Mouse (Mus musculus) hindbrain, embryonic 13.5 days (tissue): ENCODE data around the gene Prmt3. TPM values are rescaled to one million over a fixed set of nuclear protein-coding genes. Genes with fewer than 3 reads are reported as not detected.

Source experiments
- ATAC-seq: fragments of 200-750 bp; cut with Nextera tagmentation; 2 replicates; pipeline ENCODE4 v1.8.0; 2017; ENCODE audit warnings: moderate TSS enrichment; ENCODE audit not compliant: low FRiP score
- H3K27ac ChIP-seq: fragments of 300-500 bp; sonication (generic); 2 replicates; pipeline ENCODE4 v1.5.1; 2015; ENCODE audit warnings: inconsistent platforms, mild to moderate bottlenecking, moderate library complexity
- H3K27me3 ChIP-seq: fragments of 300-500 bp; sonication (generic); 2 replicates; pipeline ENCODE4 v1.6.1; 2015; ENCODE audit warnings: mild to moderate bottlenecking, inconsistent platforms
- H3K36me3 ChIP-seq: fragments of 300-500 bp; sonication (generic); 2 replicates; pipeline ENCODE4 v1.6.1; 2015; ENCODE audit warnings: mild to moderate bottlenecking, inconsistent platforms
- H3K4me1 ChIP-seq: fragments of 300-500 bp; sonication (generic); replicated peaks from 2 replicates; pipeline ENCODE4 v1.6.1; 2015; ENCODE audit warnings: inconsistent platforms
- H3K4me2 ChIP-seq: fragments of 300-500 bp; sonication (generic); 2 replicates; pipeline ENCODE4 v1.6.1; 2015; ENCODE audit warnings: inconsistent platforms, mild to moderate bottlenecking, moderate library complexity
- H3K4me3 ChIP-seq: fragments of 300-500 bp; sonication (generic); 2 replicates; pipeline ENCODE4 v1.5.1; 2015; ENCODE audit warnings: mild to moderate bottlenecking, inconsistent platforms
- H3K9ac ChIP-seq: fragments of 300-500 bp; sonication (generic); 2 replicates; pipeline ENCODE4 v1.6.1; 2015; ENCODE audit warnings: mild to moderate bottlenecking, inconsistent platforms
- H3K9me3 ChIP-seq: fragments of 300-500 bp; sonication (generic); 2 replicates; pipeline ENCODE4 v1.6.1; 2016; ENCODE audit warnings: inconsistent platforms
- WGBS: fragments of 180-500 bp; shearing (Covaris S2); methylation state at CpG from one replicate; pipeline ENCODE4 v1.1.7; 2015; 5-methylcytosine and 5-hydroxymethylcytosine counted together
- polyA plus RNA-seq: library from polyadenylated mRNA; unstranded; fragments of >200 nt; fragmentation: Nextera tagmentation; extraction: Ambion mirVana; gene quantifications from 2 replicates; pipeline ENCODE4 v1.2.1, GENCODE M21; 2015

Prmt3 gene
- polyA plus RNA-seq, 1 experiment from 2014 or later: 50.8 TPM

DNA sequence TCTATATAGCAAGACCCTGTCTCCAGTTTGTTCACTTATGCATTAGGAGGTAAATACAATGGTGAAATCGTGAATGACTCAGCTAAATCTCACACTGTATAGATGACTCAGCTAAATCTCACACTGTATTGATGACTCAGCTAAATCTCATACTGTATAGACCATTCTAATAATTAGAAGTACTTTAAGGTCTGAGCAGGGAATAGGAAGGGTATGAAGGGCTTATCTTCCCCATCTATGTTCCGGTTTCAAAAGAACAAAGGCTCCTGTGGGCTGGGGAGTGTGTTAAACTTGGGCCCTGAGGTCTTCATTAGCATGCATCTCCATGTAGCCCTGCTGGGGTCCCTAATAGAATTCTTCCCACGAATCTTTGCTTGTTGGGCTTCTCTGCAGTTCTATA lies 85.6 kb downstream of the Prmt3 start:
- Histone ChIP-seq H3K27ac (peak overlapping the region; percentile 20; the same call in 1 of the 2 replicates), H3K4me1 (no peaks in the 10 kb centered on the region), H3K9me3 (no peaks in the 10 kb centered on the region), H3K27me3 (no peaks in the 10 kb centered on the region), H3K9ac (no peak overlapping the region), H3K36me3 (peaks cover 11% of the 10 kb centered on the region), H3K4me3 (no peak overlapping the region), H3K4me2 (no peak overlapping the region)
- peak; percentile 54; the same call in 1 of the 2 replicates for ATAC-seq
- WGBS: 51% methylated on average over 3 of the region's 3 CpGs

DNA sequence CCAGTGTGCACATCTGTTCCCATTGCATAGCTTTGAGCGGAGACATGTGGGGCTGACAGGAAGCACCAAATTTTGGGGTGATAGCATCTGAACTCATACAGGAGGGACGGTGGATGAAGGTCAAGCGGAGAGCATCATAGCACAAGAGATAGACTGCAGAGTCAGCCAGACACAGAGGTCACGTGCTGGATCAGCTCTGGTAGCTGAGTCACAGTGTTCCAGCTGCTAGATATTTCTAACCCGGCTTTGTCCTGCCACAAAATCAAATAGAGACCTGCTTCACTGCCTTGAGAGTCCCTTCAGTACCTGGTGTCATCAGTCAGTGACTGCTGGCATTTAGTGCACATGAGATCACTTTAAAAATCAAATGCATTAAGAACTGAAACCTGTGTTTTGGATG lies 91.5 kb downstream of the Prmt3 start:
- H3K4me3 ChIP-seq: no peak overlapping the region

DNA sequence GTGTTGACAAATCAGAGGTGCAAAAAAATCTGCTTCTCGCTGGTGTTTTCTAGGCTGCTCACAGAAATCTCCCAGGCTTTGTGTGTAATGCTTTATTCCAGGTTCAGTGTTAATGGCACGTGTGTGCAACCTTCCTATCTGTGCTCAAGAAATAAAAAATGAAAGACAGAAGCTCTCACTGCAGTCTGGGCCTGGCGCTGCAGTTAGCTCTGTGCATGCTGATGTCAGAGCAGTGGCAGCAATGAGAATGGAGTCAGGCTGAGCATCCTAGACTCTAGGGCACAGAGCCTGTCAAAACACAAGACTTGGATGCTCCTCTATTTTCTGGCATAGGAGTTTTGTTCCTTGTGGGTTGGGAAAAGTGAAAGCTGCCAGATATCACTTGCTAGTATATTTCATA lies 92.1 kb downstream of the Prmt3 start:
- H3K27ac ChIP-seq: peak overlapping the region; percentile 75
- peak overlapping the region; percentile 40; the same call in 1 of the 2 replicates for H3K9ac ChIP-seq
- no peaks in the 10 kb centered on the region for H3K9me3 ChIP-seq
- H3K27me3 ChIP-seq: no peaks in the 10 kb centered on the region
- no peak overlapping the region for H3K4me3 ChIP-seq
- peak; percentile 61 for ATAC-seq
- H3K36me3 ChIP-seq: no peaks in the 10 kb centered on the region
- WGBS: 61% methylated on average over 3 of the region's 3 CpGs
- H3K4me2 ChIP-seq: no peak overlapping the region
- H3K4me1 ChIP-seq: peaks cover 4% of the 10 kb centered on the region; the same call in 1 of the 2 replicates

More for the DNA sequence above, 91.5 kb downstream of the Prmt3 start:
- H3K4me1 ChIP-seq: peaks cover 4% of the 10 kb centered on the region; the same call in 1 of the 2 replicates
- H3K9ac ChIP-seq: no peak overlapping the region
- H3K36me3 ChIP-seq: no peaks in the 10 kb centered on the region
- 0 out of 2 replicates have a peak, but pooled peaks have one; percentile 9 for ATAC-seq
- H3K27me3 ChIP-seq: no peaks in the 10 kb centered on the region
- H3K27ac ChIP-seq: peak overlapping the region; percentile 75
- H3K4me2 ChIP-seq: no peak overlapping the region
- H3K9me3 ChIP-seq: no peaks in the 10 kb centered on the region
- WGBS: 65% methylated on average over 5 of the region's 5 CpGs

DNA sequence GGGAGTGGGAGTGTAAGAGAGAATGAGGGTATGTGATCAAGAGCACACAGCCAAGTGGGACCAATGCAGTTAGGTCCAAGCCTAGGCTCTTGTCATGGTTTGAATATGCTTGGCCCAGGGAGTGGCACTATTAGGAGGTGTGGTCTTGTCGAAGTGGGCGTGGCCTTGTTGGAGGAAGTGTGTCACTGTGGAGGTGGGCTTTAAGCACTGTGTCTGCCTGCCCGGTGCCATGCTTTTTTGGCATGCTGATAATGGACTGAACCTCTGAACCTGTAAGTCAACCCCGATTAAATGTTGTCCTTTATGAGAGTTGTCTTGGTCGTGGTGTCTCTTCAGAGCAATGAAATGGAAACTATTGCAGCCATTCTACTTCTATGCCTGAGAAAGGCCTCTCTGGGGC lies 99.2 kb downstream of the Prmt3 start:
- no peaks in the 10 kb centered on the region for H3K36me3 ChIP-seq
- H3K4me3 ChIP-seq: no peak overlapping the region
- WGBS: 85% methylated on average over 5 of the region's 5 CpGs
- no peak overlapping the region for H3K9ac ChIP-seq
- no peak overlapping the region for H3K27ac ChIP-seq
- peaks cover 24% of the 10 kb centered on the region for H3K4me1 ChIP-seq
- H3K27me3 ChIP-seq: no peaks in the 10 kb centered on the region
- H3K4me2 ChIP-seq: no peak overlapping the region
- H3K9me3 ChIP-seq: no peaks in the 10 kb centered on the region
- no peak for ATAC-seq

DNA sequence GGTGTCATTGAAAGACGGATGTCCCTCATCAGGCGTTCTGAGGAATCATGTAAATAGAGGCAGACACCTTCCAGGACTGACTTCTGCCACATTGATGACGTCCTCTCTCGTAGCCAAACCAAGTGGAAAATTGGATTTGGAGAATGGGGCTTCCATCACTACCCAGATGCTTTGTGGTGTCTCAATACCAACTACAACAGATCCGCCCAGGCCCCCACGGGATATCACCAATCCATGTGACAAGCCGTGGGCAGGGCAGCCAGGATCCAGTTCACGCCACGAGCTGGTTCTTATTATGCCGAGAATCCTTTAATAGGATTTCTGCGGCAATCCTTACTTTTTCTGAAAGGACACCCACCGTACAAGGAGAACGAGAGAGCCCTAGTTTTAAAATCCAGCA lies 100.9 kb downstream of the Prmt3 start:
- ATAC-seq: 0 out of 2 replicates have a peak, but pooled peaks have one; percentile 33
- H3K4me2 ChIP-seq: no peak overlapping the region
- no peaks in the 10 kb centered on the region for H3K36me3 ChIP-seq
- no peaks in the 10 kb centered on the region for H3K27me3 ChIP-seq
- H3K27ac ChIP-seq: peak overlapping the region; percentile 79
- no peak overlapping the region for H3K4me3 ChIP-seq
- H3K9ac ChIP-seq: no peak overlapping the region
- H3K9me3 ChIP-seq: no peaks in the 10 kb centered on the region
- peaks cover 34% of the 10 kb centered on the region for H3K4me1 ChIP-seq
- whole genome bisulfite sequencing: 53% methylated on average over 13 of the region's 13 CpGs

DNA sequence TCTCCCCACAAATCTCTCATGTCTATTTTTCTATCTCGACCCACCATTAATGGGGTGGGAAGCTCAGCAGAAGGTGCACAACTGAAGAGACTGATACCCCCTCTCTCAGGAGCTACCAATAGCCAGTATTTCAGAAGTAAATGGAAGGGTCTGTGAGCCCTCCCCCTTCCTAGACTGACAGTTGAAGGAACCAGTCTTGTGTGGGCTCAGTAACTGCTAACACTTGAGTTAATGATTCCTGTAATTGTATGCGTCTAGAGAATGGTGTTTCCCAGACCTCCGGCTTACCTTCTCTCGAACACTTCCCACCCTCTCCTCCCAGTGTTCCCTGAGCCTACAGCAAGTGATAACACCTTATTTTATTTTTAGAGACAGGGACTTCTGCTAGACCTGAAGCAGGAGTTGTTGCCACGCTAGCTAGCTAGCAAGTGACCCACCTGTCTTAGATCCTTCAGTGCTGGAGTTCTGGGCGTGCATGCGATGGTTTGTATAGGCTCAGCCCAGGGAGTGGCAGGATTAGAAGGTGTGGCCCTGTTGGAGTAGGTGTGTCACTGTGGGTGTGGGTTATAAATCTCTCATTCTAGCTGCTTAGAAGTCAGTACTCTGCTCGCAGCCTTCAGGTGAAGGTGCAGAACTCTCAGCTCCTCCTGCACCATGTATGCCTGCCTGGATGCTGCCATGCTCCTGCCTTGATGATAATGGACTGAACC lies 102.0 kb downstream of the Prmt3 start:
- Histone ChIP-seq H3K27ac (peak overlapping the region; percentile 79), H3K4me2 (no peak overlapping the region), H3K9ac (no peak overlapping the region), H3K36me3 (no peaks in the 10 kb centered on the region), H3K9me3 (no peaks in the 10 kb centered on the region), H3K4me1 (peaks cover 34% of the 10 kb centered on the region), H3K27me3 (no peaks in the 10 kb centered on the region), H3K4me3 (no peak overlapping the region)
- peak; percentile 34; the same call in 1 of the 2 replicates for ATAC-seq
- 65% methylated on average over 8 of the region's 8 CpGs for WGBS

DNA sequence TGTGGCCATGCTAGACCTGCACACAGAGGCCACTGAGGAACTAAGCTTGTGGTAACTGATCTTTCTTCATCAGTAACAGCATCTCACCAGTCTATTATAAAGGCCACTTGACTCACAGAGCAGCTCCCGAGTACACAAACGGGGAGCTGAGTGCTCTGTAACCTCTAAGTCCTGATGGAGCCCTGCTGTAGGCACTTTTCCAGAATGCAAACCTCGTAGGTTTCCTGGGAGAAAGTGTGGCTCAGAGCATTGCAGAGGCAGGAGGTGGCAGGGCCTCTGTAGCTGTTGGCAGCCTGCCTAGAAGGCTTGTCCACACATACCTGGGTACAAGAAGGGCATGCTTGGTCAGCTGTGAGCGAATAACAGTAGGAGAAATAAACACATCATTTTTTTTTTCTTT lies 104.1 kb downstream of the Prmt3 start:
- Histone ChIP-seq H3K4me1 (peaks cover 34% of the 10 kb centered on the region), H3K4me3 (no peak overlapping the region), H3K4me2 (peak overlapping the region; percentile 30; the same call in 1 of the 2 replicates), H3K9me3 (no peaks in the 10 kb centered on the region), H3K27me3 (no peaks in the 10 kb centered on the region), H3K9ac (peak overlapping the region; percentile 43; the same call in 1 of the 2 replicates), H3K36me3 (no peaks in the 10 kb centered on the region), H3K27ac (peak overlapping the region; percentile 92)
- no peak for ATAC-seq
- 17% methylated on average over 4 of the region's 4 CpGs for WGBS

DNA sequence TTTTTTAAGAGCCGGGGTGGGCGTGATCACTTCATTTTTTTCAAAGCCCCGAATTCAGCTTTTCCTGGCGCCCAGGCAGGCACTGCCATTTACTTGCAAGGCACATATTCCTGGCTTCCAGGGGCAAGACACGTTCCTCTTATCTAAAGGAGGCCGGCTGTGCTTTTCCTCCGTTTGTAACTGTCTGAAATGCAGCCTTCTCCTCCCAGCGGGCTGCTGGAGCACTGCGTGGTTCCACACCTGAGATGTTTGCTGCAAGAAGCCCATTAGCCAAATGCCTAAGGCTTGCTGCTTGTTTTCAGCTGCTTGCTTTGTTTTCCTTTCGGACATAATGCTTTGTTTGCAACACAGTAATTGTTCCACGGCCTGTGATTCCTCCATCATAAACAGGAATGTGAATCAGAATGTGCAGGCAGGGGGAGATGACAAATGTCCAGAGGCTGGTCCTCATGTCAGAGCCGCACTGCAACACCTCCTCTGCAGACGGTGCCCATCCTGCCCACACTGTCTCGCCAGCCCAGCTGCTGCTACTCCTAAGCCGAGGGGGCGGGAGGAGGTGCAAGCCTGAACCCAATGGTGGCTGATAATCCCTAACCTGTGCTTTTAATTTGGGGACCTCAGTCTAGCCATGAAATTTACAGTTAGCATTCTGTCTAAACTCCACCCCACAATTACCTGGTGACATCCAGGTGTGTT lies 104.7 kb downstream of the Prmt3 start:
- H3K4me3 ChIP-seq: no peak overlapping the region
- peak overlapping the region; percentile 43; the same call in 1 of the 2 replicates for H3K9ac ChIP-seq
- WGBS: 14% methylated on average over 16 of the region's 16 CpGs
- peak overlapping the region; percentile 92 for H3K27ac ChIP-seq
- peak overlapping the region; percentile 30 for H3K4me2 ChIP-seq
- ATAC-seq: peak; percentile 66
- H3K27me3 ChIP-seq: no peaks in the 10 kb centered on the region
- peaks cover 34% of the 10 kb centered on the region for H3K4me1 ChIP-seq
- no peaks in the 10 kb centered on the region for H3K36me3 ChIP-seq
- no peaks in the 10 kb centered on the region for H3K9me3 ChIP-seq

DNA sequence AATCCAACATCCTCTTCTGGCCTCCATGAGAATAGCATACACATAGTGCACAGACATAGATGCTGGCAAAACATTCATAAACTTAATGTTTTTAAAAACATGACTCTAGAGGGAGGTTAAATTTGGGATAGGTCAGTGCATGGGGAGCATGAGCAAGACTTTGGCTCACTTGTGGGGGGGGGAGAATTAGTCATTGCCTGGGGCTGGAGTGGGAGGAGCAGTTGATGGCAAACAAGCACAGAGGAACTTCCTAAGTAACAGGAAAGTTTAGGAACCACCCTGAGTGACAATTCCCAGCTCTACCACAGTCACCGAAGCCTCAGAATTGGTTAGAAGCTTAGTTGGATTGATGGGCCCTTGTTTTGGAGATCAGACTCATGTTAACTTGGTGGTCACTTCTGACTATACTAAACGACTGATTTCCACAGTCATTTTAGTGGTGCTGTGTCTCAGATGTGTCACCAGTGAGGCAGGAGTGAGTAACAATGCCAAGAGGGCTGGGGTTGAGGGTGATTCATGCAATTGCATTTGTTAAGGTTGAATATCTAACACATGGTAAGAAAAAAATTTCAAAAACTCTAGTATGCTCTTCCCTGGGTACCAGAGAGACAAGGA lies 109.7 kb downstream of the Prmt3 start:
- WGBS: 83% methylated on average over 2 of the region's 2 CpGs
- Histone ChIP-seq H3K9me3 (no peaks in the 10 kb centered on the region), H3K27me3 (peaks cover 6% of the 10 kb centered on the region; the same call in 1 of the 2 replicates)

DNA sequence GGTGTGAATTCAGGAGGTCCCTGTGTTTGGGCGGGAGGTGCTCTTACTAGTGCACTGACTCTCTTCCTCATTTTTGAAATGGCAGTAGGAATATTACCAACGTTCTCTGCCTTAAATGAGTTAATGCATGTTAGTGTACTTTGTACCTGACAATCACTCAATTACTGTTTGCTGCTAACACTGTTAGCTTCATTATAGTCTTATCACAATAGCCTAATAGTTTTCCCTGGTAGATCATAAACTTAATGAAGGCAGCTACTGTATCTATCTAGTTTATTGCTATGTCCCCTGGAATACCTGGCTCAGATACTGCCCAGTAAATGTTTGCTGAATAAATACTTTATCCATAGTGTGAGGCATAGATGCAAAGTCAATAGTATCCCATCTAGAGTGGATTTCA lies 116.6 kb downstream of the Prmt3 start:
- no peak for ATAC-seq
- no peak overlapping the region for H3K9ac ChIP-seq
- no peak overlapping the region for H3K27ac ChIP-seq
- H3K4me1 ChIP-seq: no peaks in the 10 kb centered on the region
- 70% methylated on average over 2 of the region's 2 CpGs for WGBS
- H3K4me3 ChIP-seq: no peak overlapping the region
- H3K27me3 ChIP-seq: peaks cover 7% of the 10 kb centered on the region; the same call in 1 of the 2 replicates
- H3K36me3 ChIP-seq: no peaks in the 10 kb centered on the region
- H3K9me3 ChIP-seq: no peaks in the 10 kb centered on the region
- H3K4me2 ChIP-seq: no peak overlapping the region

More for the DNA sequence above, 109.7 kb downstream of the Prmt3 start:
- H3K27ac ChIP-seq: no peak overlapping the region
- no peaks in the 10 kb centered on the region for H3K36me3 ChIP-seq
- ATAC-seq: no peak
- no peak overlapping the region for H3K9ac ChIP-seq
- peaks cover 4% of the 10 kb centered on the region for H3K4me1 ChIP-seq
- H3K4me3 ChIP-seq: no peak overlapping the region
- H3K4me2 ChIP-seq: no peak overlapping the region

DNA sequence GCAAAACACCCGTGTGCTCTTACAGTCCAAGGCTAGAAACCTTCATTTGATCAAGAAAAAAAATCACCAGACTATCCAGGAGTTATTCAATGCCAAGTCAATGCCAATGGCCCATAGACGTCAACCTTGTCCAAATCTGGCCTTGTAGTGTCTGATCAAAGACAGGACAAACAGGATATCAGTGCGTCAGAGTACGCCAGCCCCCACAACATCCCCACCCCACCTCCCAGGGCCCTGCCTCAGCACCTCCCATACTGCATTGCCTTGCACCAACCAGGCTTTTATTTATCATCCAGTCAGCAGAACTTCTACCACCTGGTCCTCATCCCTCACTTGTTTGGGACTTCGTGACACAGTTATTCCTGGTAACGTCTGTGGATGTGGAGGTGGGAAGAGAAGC lies 117.2 kb downstream of the Prmt3 start:
- H3K36me3 ChIP-seq: no peaks in the 10 kb centered on the region
- H3K4me3 ChIP-seq: no peak overlapping the region
- 86% methylated on average over 6 of the region's 6 CpGs for WGBS
- ATAC-seq: no peak
- no peak overlapping the region for H3K27ac ChIP-seq
- no peak overlapping the region for H3K4me2 ChIP-seq
- no peak overlapping the region for H3K9ac ChIP-seq
- H3K27me3 ChIP-seq: peaks cover 7% of the 10 kb centered on the region; the same call in 1 of the 2 replicates
- no peaks in the 10 kb centered on the region for H3K9me3 ChIP-seq
- H3K4me1 ChIP-seq: no peaks in the 10 kb centered on the region

DNA sequence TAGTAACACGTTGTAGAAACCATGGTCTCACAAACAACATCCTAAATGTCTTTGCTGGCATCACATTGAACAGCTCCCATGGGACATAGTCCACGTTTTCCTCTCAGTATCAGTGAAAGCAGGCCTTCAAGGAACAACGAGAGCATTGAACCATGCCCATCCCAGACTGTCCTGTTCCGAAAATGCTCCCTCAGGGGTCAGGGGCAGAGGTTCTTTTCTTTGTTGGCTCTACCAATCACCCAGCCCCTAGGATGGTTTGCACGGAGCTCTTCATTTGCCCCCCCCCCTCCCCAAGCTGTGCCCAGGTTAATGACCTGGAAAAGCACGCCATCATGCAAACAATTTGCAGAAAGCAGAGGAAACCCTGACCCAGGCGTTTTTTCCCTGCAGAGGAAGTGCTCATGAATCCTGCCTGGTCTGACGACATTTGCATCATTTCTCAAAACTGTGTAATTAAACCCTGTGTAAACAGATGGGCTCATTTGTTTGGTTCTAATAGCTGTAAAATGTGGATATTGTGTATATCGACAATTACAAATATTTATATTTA lies 123.9 kb downstream of the Prmt3 start:
- Histone ChIP-seq H3K27me3 (peaks cover 54% of the 10 kb centered on the region), H3K4me2 (no peak overlapping the region), H3K4me3 (no peak overlapping the region), H3K27ac (peak overlapping the region; percentile 71), H3K9me3 (no peaks in the 10 kb centered on the region), H3K4me1 (peaks cover 11% of the 10 kb centered on the region), H3K36me3 (no peaks in the 10 kb centered on the region), H3K9ac (no peak overlapping the region)
- WGBS: 19% methylated on average over 9 of the region's 9 CpGs
- peak; percentile 53 for ATAC-seq
